Mouse (Mus musculus): ENCODE measurements around the gene Il17rd. TPM values are rescaled to one million over a fixed set of nuclear protein-coding genes. Genes with fewer than 3 reads are reported as not detected.

Gene Il17rd
- polyA plus RNA-seq (2012; ENCODE audit: low replicate concordance) = 0.04 TPM in 1 of 2 replicates, not detected in the other

GRCm38 (mm10) chr14:27038783-27039182 lies at the start of gene Il17rd:
Gene Il17rd, plus strand, starts transcription at chr14:27038941.

GRCm38 (mm10) chr14:26994211-26994741 lies 44.5 kb upstream of the Il17rd start, which contains the start of gene Hesx1:
Gene Hesx1, plus strand, starts transcription at chr14:26994416.

GRCm38 (mm10) chr14:27114362-27115274 lies 75.9 kb downstream of the Il17rd start, which contains the start of gene Arhgef3:
Gene Arhgef3, plus strand, starts transcription at chr14:27114899.

Other genes starting within 250 kb of the Il17rd start
- not detected in 2 replicates for gene Asb14, start 144.4 kb upstream of the Il17rd start, polyA plus RNA-seq (2012; ENCODE audit: low replicate concordance)
- gene Appl1, start 67.7 kb upstream of the Il17rd start, polyA plus RNA-seq (2012; ENCODE audit: low replicate concordance) = 2.1 and 4.7 TPM in 2 replicates
- 0.19 TPM in 1 of 2 replicates, not detected in the other for gene Hesx1, start 44.5 kb upstream of the Il17rd start, polyA plus RNA-seq (2012; ENCODE audit: low replicate concordance)
- gene Arhgef3, start 76.0 kb downstream of the Il17rd start, polyA plus RNA-seq (2012; ENCODE audit: low replicate concordance) = 33.7 and 50.5 TPM in 2 replicates